Mouse (Mus musculus): ENCODE measurements around the gene Slc12a5. TPM values are rescaled to one million over a fixed set of nuclear protein-coding genes. Genes with fewer than 3 reads are reported as not detected.

Gene Slc12a5
- total and polyA plus RNA-seq, 2 experiments from 2014 or later: 83.5 to 368 TPM

- Histone ChIP-seq H3K4me3 (ENCODE audit: low read depth, low read length) (no peak within 1 kb of the TSS), H3K4me1 (ENCODE audit: insufficient read depth, low read length) (0 out of 2 replicates have a peak, but pooled peaks cover 14% of the 10 kb centered on the region), H3K27ac (ENCODE audit: low read depth, low read length) (peak within 1 kb of the TSS; percentile 80), H3K9ac (replicated peaks; ENCODE audit: low read length, poor library complexity, severe bottlenecking) (0 out of 2 replicates have a peak within 1 kb of the TSS, but pooled peaks have one; percentile 1), H3K27me3 (ENCODE audit: insufficient read depth, low read length) (0 out of 2 replicates have a peak, but pooled peaks cover 3% of the 10 kb centered on the region), H3K9me3 (ENCODE audit: low read length) (no peaks in the 10 kb centered on the region), H3K36me3 (ENCODE audit: insufficient read depth, low read length) (no peaks in the 10 kb centered on the region), H3K4me2 (ENCODE audit: low read depth, low read length, poor library complexity, severe bottlenecking) (peak within 1 kb of the TSS; percentile 67; the same call in 1 of the 2 replicates)
- WGBS: 30% methylated on average over 10 of the region's 10 CpGs
- no peak for TF ChIP-seq CTCF (IDR thresholded peaks at IDR 0.05)
- ATAC-seq (ENCODE audit: low FRiP score) (no peak), DNase-seq (ENCODE audit: low spot score) (no peak)
These were observed 20.3 kb upstream of the Slc12a5 start, which contains the start of gene Mmp9 for GRCm38 (mm10) chr2:164940140-164940830. TSS of gene Mmp9 (plus strand) at chr2:164940780.

DNA sequence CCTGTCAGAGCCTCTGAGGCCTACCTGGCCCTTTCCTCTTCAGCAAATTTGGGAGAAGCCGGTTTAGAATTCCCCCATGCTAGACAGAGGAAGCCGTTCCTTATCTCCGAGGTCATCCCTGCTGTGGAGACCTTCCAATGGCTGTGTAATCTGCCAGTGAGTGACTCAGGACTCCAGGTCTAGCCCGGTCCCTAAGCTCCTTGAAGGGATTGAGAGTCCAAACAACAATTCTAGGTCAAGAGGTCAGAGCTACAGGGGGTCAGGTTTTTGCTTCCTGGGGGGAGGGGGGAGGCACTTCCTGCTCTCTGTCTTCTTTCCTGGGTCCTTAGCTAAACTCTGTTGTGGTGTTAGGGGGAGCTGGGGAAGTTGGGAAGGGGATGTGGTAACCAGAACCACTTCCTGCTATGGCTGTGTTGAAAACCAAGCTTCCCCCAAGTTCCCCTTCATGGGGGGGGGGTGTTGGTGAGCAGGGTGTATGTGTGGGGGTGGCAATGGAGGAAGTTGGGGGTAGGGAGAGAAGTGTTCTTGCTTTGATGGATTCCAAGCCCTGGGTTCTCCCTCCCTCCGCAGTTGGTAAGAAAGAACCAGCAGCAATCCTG is 17.8 kb upstream of the Slc12a5 start:
- H3K27me3 ChIP-seq (ENCODE audit: insufficient read depth, low read length): 0 out of 2 replicates have a peak, but pooled peaks cover 3% of the 10 kb centered on the region
- ATAC-seq (ENCODE audit: low FRiP score) (no peak), DNase-seq (ENCODE audit: low spot score) (no peak)
- TF ChIP-seq CTCF (IDR thresholded peaks at IDR 0.05): no peak
- H3K4me3 ChIP-seq (ENCODE audit: low read depth, low read length): no peak overlapping the region
- H3K27ac ChIP-seq (ENCODE audit: low read depth, low read length): no peak overlapping the region
- H3K4me2 ChIP-seq (ENCODE audit: low read depth, low read length, poor library complexity, severe bottlenecking): no peak overlapping the region
- H3K9ac ChIP-seq (replicated peaks; ENCODE audit: low read length, poor library complexity, severe bottlenecking): no peak overlapping the region
- no peaks in the 10 kb centered on the region for H3K9me3 ChIP-seq (ENCODE audit: low read length)
- WGBS: 18% methylated on average over 5 of the region's 5 CpGs
- 0 out of 2 replicates have a peak, but pooled peaks cover 14% of the 10 kb centered on the region for H3K4me1 ChIP-seq (ENCODE audit: insufficient read depth, low read length)
- H3K36me3 ChIP-seq (ENCODE audit: insufficient read depth, low read length): no peaks in the 10 kb centered on the region

DNA sequence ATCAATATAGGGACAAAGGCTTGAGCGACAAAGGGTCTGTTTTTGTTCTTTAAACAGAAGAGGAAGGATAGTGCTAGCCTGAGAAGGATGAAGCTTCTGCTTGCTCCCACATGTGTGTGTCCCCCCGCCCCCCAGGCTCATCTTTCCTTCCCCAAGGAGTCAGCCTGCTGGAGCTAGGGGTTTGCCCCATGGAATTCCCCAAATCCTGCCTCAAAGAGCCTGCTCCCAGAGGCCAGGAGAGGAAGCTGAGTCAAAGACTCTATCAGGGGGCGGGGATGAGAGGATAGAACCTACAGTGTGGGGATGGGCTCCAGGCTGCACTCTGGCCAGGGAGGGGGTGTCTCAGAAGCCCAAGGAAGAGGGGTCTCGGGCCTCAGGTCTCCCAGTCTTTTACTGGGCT is 13.1 kb upstream of the Slc12a5 start:
- H3K4me2 ChIP-seq (ENCODE audit: low read depth, low read length, poor library complexity, severe bottlenecking): no peak overlapping the region
- 25% methylated on average over 4 of the region's 4 CpGs for WGBS
- H3K4me3 ChIP-seq (ENCODE audit: low read depth, low read length): no peak overlapping the region
- DNase-seq (ENCODE audit: low spot score): no peak
- peaks cover 30% of the 10 kb centered on the region for H3K27me3 ChIP-seq (ENCODE audit: insufficient read depth, low read length)
- no peaks in the 10 kb centered on the region for H3K9me3 ChIP-seq (ENCODE audit: low read length)
- H3K9ac ChIP-seq (replicated peaks; ENCODE audit: low read length, poor library complexity, severe bottlenecking): no peak overlapping the region
- no peak for ATAC-seq (ENCODE audit: low FRiP score)
- no peaks in the 10 kb centered on the region for H3K36me3 ChIP-seq (ENCODE audit: insufficient read depth, low read length)
- H3K4me1 ChIP-seq (ENCODE audit: insufficient read depth, low read length): no peaks in the 10 kb centered on the region
- TF ChIP-seq CTCF (IDR thresholded peaks at IDR 0.05): no peak
- H3K27ac ChIP-seq (ENCODE audit: low read depth, low read length): no peak overlapping the region

GRCm38 (mm10) chr2:164947930-164948329 is 12.7 kb upstream of the Slc12a5 start:
- Histone ChIP-seq H3K9me3 (ENCODE audit: low read length) (no peaks in the 10 kb centered on the region), H3K27ac (ENCODE audit: low read depth, low read length) (no peak overlapping the region), H3K36me3 (ENCODE audit: insufficient read depth, low read length) (no peaks in the 10 kb centered on the region), H3K4me1 (ENCODE audit: insufficient read depth, low read length) (0 out of 2 replicates have a peak, but pooled peaks cover 2% of the 10 kb centered on the region), H3K27me3 (ENCODE audit: insufficient read depth, low read length) (peaks cover 34% of the 10 kb centered on the region), H3K9ac (replicated peaks; ENCODE audit: low read length, poor library complexity, severe bottlenecking) (no peak overlapping the region), H3K4me3 (ENCODE audit: low read depth, low read length) (no peak overlapping the region), H3K4me2 (ENCODE audit: low read depth, low read length, poor library complexity, severe bottlenecking) (no peak overlapping the region)
- no peak for TF ChIP-seq CTCF (IDR thresholded peaks at IDR 0.05)
- WGBS: 22% methylated on average over 7 of the region's 7 CpGs
- DNase-seq (ENCODE audit: low spot score) (no peak), ATAC-seq (ENCODE audit: low FRiP score) (no peak)

DNA sequence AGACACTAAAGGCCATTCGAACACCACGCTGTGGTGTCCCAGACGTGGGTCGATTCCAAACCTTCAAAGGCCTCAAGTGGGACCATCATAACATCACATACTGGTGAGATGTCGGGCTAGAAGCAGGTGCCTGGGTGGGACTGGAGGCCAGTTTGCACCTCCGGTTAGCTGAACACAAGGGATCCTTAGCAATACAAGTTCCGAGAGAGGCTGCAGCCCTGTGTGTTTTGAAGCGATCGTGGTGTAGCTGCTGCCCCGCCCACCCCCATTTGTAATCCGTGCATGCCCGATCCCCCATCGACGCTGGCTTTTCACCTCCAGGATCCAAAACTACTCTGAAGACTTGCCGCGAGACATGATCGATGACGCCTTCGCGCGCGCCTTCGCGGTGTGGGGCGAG is 11.6 kb upstream of the Slc12a5 start:
- 6% methylated on average over 25 of the region's 25 CpGs for WGBS
- Histone ChIP-seq H3K4me3 (ENCODE audit: low read depth, low read length) (peak overlapping the region; percentile 19), H3K9ac (replicated peaks; ENCODE audit: low read length, poor library complexity, severe bottlenecking) (no peak overlapping the region), H3K27ac (ENCODE audit: low read depth, low read length) (no peak overlapping the region), H3K27me3 (ENCODE audit: insufficient read depth, low read length) (peaks cover 34% of the 10 kb centered on the region), H3K36me3 (ENCODE audit: insufficient read depth, low read length) (no peaks in the 10 kb centered on the region), H3K4me2 (ENCODE audit: low read depth, low read length, poor library complexity, severe bottlenecking) (peak overlapping the region; percentile 36), H3K4me1 (ENCODE audit: insufficient read depth, low read length) (0 out of 2 replicates have a peak, but pooled peaks cover 4% of the 10 kb centered on the region), H3K9me3 (ENCODE audit: low read length) (no peaks in the 10 kb centered on the region)
- TF ChIP-seq CTCF (IDR thresholded peaks at IDR 0.05): no peak
- DNase-seq (ENCODE audit: low spot score) (no peak), ATAC-seq (ENCODE audit: low FRiP score) (no peak)

DNA sequence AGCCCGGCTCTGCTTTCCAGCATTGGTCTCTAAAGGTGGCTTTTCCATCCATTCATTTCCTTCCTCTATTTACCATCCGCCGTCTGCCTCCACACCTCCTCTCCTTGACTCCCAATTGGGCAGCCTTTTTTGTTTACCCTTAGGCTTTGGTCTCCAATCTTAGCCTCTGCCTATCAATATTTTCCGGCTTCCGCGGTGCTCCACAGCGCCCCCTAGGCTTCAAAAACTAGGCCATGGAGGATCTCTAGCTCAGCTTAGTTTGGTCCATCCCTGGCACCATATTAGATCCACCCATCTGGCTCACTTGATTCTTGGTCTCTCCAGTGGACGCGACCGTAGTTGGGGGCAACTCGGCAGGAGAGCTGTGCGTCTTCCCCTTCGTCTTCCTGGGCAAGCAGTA is 10.1 kb upstream of the Slc12a5 start:
- ATAC-seq (ENCODE audit: low FRiP score): no peak
- Histone ChIP-seq H3K4me3 (ENCODE audit: low read depth, low read length) (no peak overlapping the region), H3K36me3 (ENCODE audit: insufficient read depth, low read length) (no peaks in the 10 kb centered on the region), H3K9me3 (ENCODE audit: low read length) (no peaks in the 10 kb centered on the region), H3K27me3 (ENCODE audit: insufficient read depth, low read length) (peaks cover 34% of the 10 kb centered on the region), H3K27ac (ENCODE audit: low read depth, low read length) (no peak overlapping the region), H3K9ac (replicated peaks; ENCODE audit: low read length, poor library complexity, severe bottlenecking) (no peak overlapping the region), H3K4me2 (ENCODE audit: low read depth, low read length, poor library complexity, severe bottlenecking) (no peak overlapping the region), H3K4me1 (ENCODE audit: insufficient read depth, low read length) (0 out of 2 replicates have a peak, but pooled peaks cover 4% of the 10 kb centered on the region)
- TF ChIP-seq CTCF (IDR thresholded peaks at IDR 0.05): peak; percentile 63
- 30% methylated on average over 13 of the region's 13 CpGs for WGBS
- no peak for DNase-seq (ENCODE audit: low spot score)

Data from midbrain, postnatal 0 days (tissue).